Mouse (Mus musculus): ENCODE results near the gene Tbc1d5. TPM values are rescaled to one million over a fixed set of nuclear protein-coding genes. Genes with fewer than 3 reads are reported as not detected.

Gene Tbc1d5
- polyA plus RNA-seq, 1 experiment: 16.4 TPM

- no peak overlapping the region for H3K27ac ChIP-seq (ENCODE audit: insufficient read depth, low read length)
- H3K36me3 ChIP-seq (ENCODE audit: control insufficient read depth, insufficient read depth, low read length, poor library complexity, severe bottlenecking): no peaks in the 10 kb centered on the region
- no peak for TF ChIP-seq POLR2A (IDR thresholded peaks at IDR 0.05; ENCODE audit: insufficient read depth, low read length)
- TF ChIP-seq CTCF (IDR thresholded peaks at IDR 0.05; ENCODE audit: low read depth, low read length): no peak
- TF ChIP-seq EP300 (IDR thresholded peaks at IDR 0.05; ENCODE audit: insufficient read depth, low read depth, low read length): no peak
- H3K4me3 ChIP-seq (ENCODE audit: low read depth, low read length): no peak overlapping the region
- H3K27me3 ChIP-seq (ENCODE audit: control insufficient read depth, insufficient read depth, low read length, poor library complexity, severe bottlenecking): no peaks in the 10 kb centered on the region
- H3K4me1 ChIP-seq (ENCODE audit: control insufficient read depth, insufficient read depth, low read length): no peaks in the 10 kb centered on the region
- H3K9me3 ChIP-seq (replicated peaks; ENCODE audit: control insufficient read depth, insufficient read depth, low read length, poor library complexity, severe bottlenecking): no peaks in the 10 kb centered on the region
- H3K9ac ChIP-seq (ENCODE audit: low read depth, poor library complexity, severe bottlenecking): no peak overlapping the region
These were observed 272.5 kb downstream of the Tbc1d5 start for GRCm38 (mm10) chr17:50906630-50907029.

GRCm38 (mm10) chr17:50904463-50904862 lies 274.7 kb downstream of the Tbc1d5 start:
- no peaks in the 10 kb centered on the region for H3K9me3 ChIP-seq (replicated peaks; ENCODE audit: control insufficient read depth, insufficient read depth, low read length, poor library complexity, severe bottlenecking)
- no peak overlapping the region for H3K4me3 ChIP-seq (ENCODE audit: low read depth, low read length)

GRCm38 (mm10) chr17:50897867-50898266 lies 281.3 kb downstream of the Tbc1d5 start:
- Histone ChIP-seq H3K4me1 (ENCODE audit: control insufficient read depth, insufficient read depth, low read length) (no peaks in the 10 kb centered on the region), H3K9me3 (replicated peaks; ENCODE audit: control insufficient read depth, insufficient read depth, low read length, poor library complexity, severe bottlenecking) (no peaks in the 10 kb centered on the region), H3K4me3 (ENCODE audit: low read depth, low read length) (no peak overlapping the region), H3K27ac (ENCODE audit: insufficient read depth, low read length) (no peak overlapping the region), H3K27me3 (ENCODE audit: control insufficient read depth, insufficient read depth, low read length, poor library complexity, severe bottlenecking) (no peaks in the 10 kb centered on the region), H3K9ac (ENCODE audit: low read depth, poor library complexity, severe bottlenecking) (no peak overlapping the region), H3K36me3 (ENCODE audit: control insufficient read depth, insufficient read depth, low read length, poor library complexity, severe bottlenecking) (no peaks in the 10 kb centered on the region)
- TF ChIP-seq POLR2A (IDR thresholded peaks at IDR 0.05; ENCODE audit: insufficient read depth, low read length) (no peak), CTCF (IDR thresholded peaks at IDR 0.05; ENCODE audit: low read depth, low read length) (no peak), EP300 (IDR thresholded peaks at IDR 0.05; ENCODE audit: insufficient read depth, low read depth, low read length) (no peak)

More at GRCm38 (mm10) chr17:50904463-50904862, 274.7 kb downstream of the Tbc1d5 start:
- H3K9ac ChIP-seq (ENCODE audit: low read depth, poor library complexity, severe bottlenecking): no peak overlapping the region
- no peaks in the 10 kb centered on the region for H3K27me3 ChIP-seq (ENCODE audit: control insufficient read depth, insufficient read depth, low read length, poor library complexity, severe bottlenecking)
- TF ChIP-seq CTCF (IDR thresholded peaks at IDR 0.05; ENCODE audit: low read depth, low read length): no peak
- TF ChIP-seq POLR2A (IDR thresholded peaks at IDR 0.05; ENCODE audit: insufficient read depth, low read length): no peak
- no peak for TF ChIP-seq EP300 (IDR thresholded peaks at IDR 0.05; ENCODE audit: insufficient read depth, low read depth, low read length)
- H3K27ac ChIP-seq (ENCODE audit: insufficient read depth, low read length): no peak overlapping the region
- no peaks in the 10 kb centered on the region for H3K36me3 ChIP-seq (ENCODE audit: control insufficient read depth, insufficient read depth, low read length, poor library complexity, severe bottlenecking)
- no peaks in the 10 kb centered on the region for H3K4me1 ChIP-seq (ENCODE audit: control insufficient read depth, insufficient read depth, low read length)

GRCm38 (mm10) chr17:50889475-50889874 lies 289.7 kb downstream of the Tbc1d5 start:
- Histone ChIP-seq H3K27me3 (ENCODE audit: control insufficient read depth, insufficient read depth, low read length, poor library complexity, severe bottlenecking) (no peaks in the 10 kb centered on the region), H3K27ac (ENCODE audit: insufficient read depth, low read length) (no peak overlapping the region), H3K4me3 (ENCODE audit: low read depth, low read length) (no peak overlapping the region), H3K36me3 (ENCODE audit: control insufficient read depth, insufficient read depth, low read length, poor library complexity, severe bottlenecking) (no peaks in the 10 kb centered on the region), H3K9me3 (replicated peaks; ENCODE audit: control insufficient read depth, insufficient read depth, low read length, poor library complexity, severe bottlenecking) (no peaks in the 10 kb centered on the region), H3K9ac (ENCODE audit: low read depth, poor library complexity, severe bottlenecking) (no peak overlapping the region), H3K4me1 (ENCODE audit: control insufficient read depth, insufficient read depth, low read length) (no peaks in the 10 kb centered on the region)
- no peak for TF ChIP-seq POLR2A (IDR thresholded peaks at IDR 0.05; ENCODE audit: insufficient read depth, low read length)
- TF ChIP-seq CTCF (IDR thresholded peaks at IDR 0.05; ENCODE audit: low read depth, low read length): no peak
- TF ChIP-seq EP300 (IDR thresholded peaks at IDR 0.05; ENCODE audit: insufficient read depth, low read depth, low read length): no peak

- no peak for TF ChIP-seq EP300 (IDR thresholded peaks at IDR 0.05; ENCODE audit: insufficient read depth, low read depth, low read length)
- TF ChIP-seq POLR2A (IDR thresholded peaks at IDR 0.05; ENCODE audit: insufficient read depth, low read length): no peak
- TF ChIP-seq CTCF (IDR thresholded peaks at IDR 0.05; ENCODE audit: low read depth, low read length): no peak
- Histone ChIP-seq H3K9ac (ENCODE audit: low read depth, poor library complexity, severe bottlenecking) (no peak overlapping the region), H3K27ac (ENCODE audit: insufficient read depth, low read length) (no peak overlapping the region), H3K4me1 (ENCODE audit: control insufficient read depth, insufficient read depth, low read length) (no peaks in the 10 kb centered on the region), H3K36me3 (ENCODE audit: control insufficient read depth, insufficient read depth, low read length, poor library complexity, severe bottlenecking) (no peaks in the 10 kb centered on the region), H3K4me3 (ENCODE audit: low read depth, low read length) (no peak overlapping the region), H3K27me3 (ENCODE audit: control insufficient read depth, insufficient read depth, low read length, poor library complexity, severe bottlenecking) (no peaks in the 10 kb centered on the region), H3K9me3 (replicated peaks; ENCODE audit: control insufficient read depth, insufficient read depth, low read length, poor library complexity, severe bottlenecking) (no peaks in the 10 kb centered on the region)
These were observed 299.2 kb downstream of the Tbc1d5 start for GRCm38 (mm10) chr17:50879910-50880309.

GRCm38 (mm10) chr17:50876451-50876850 lies 302.7 kb downstream of the Tbc1d5 start:
- no peaks in the 10 kb centered on the region for H3K4me1 ChIP-seq (ENCODE audit: control insufficient read depth, insufficient read depth, low read length)
- H3K27me3 ChIP-seq (ENCODE audit: control insufficient read depth, insufficient read depth, low read length, poor library complexity, severe bottlenecking): no peaks in the 10 kb centered on the region
- no peak overlapping the region for H3K9ac ChIP-seq (ENCODE audit: low read depth, poor library complexity, severe bottlenecking)
- H3K9me3 ChIP-seq (replicated peaks; ENCODE audit: control insufficient read depth, insufficient read depth, low read length, poor library complexity, severe bottlenecking): no peaks in the 10 kb centered on the region
- no peak for TF ChIP-seq CTCF (IDR thresholded peaks at IDR 0.05; ENCODE audit: low read depth, low read length)
- no peak for TF ChIP-seq EP300 (IDR thresholded peaks at IDR 0.05; ENCODE audit: insufficient read depth, low read depth, low read length)
- TF ChIP-seq POLR2A (IDR thresholded peaks at IDR 0.05; ENCODE audit: insufficient read depth, low read length): no peak
- no peaks in the 10 kb centered on the region for H3K36me3 ChIP-seq (ENCODE audit: control insufficient read depth, insufficient read depth, low read length, poor library complexity, severe bottlenecking)
- no peak overlapping the region for H3K4me3 ChIP-seq (ENCODE audit: low read depth, low read length)
- H3K27ac ChIP-seq (ENCODE audit: insufficient read depth, low read length): no peak overlapping the region

All from ES-Bruce4 (cell line).